Mouse (Mus musculus): Measurements from ENCODE around the gene Tmem106b. TPM values are rescaled to one million over a fixed set of nuclear protein-coding genes. Genes with fewer than 3 reads are reported as not detected.

Tmem106b gene
- 10 to 100 TPM; 52.0 to 76.2 TPM for total RNA-seq (2021)
- long read RNA-seq, experiment 1, full-length matches to known transcripts, result 32 of 44 reads
- long read RNA-seq, experiment 1, partial matches to known transcripts, result 2 of 44 reads
- long read RNA-seq, experiment 1, other reads (novel, unspliced or antisense), result 10 of 44 reads
- long read RNA-seq, experiment 2, full-length matches to known transcripts, result 34 of 46 reads
- long read RNA-seq, experiment 2, partial matches to known transcripts, result 4 of 46 reads
- long read RNA-seq, experiment 2, other reads (novel, unspliced or antisense), result 8 of 46 reads

DNA sequence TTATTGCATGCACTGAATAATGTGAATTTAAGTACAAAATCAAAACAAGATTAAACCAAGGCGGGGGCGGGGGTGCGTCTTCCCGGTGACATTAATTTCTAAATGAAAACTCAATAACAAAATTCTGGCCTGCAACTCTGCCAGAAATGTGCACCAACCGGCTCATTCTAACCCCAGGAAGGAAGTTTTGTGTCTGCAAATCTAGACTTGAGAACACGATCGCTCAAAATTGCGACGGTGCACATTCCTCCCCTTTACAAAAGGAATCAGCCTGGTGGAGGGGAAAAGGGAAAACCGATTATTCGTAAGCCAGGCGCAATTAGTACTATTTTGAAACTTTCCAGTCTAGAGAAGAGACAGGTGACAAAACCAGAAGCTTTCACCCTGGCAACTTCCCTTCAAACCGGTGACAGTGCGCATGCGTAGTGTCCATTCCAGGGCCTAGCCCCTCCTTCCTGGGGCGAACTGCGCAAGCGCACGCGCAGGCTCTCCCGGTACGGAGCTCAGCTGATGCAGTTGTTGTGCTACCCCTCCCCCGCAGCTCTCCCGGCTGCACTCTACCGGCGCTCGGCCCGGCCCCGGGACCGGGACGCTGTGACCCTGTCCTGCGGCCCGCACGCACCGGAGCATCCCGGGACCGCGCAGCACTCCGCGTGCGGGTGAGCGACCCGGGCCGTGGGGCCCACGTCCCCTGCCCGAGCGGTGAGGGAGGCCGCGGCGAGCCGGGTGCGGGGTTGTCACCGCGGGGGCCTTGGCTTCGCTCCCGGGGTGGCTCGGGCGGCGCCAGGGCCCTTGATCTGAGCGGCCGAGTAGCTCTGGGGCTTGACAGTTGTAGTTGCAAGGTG, at the start of gene Tmem106b:
TSS of gene Tmem106b (plus strand) at position 458 of the 845 bp plus-strand sequence.
- H3K27ac ChIP-seq, result peak within 1 kb of the TSS; percentile 96

DNA sequence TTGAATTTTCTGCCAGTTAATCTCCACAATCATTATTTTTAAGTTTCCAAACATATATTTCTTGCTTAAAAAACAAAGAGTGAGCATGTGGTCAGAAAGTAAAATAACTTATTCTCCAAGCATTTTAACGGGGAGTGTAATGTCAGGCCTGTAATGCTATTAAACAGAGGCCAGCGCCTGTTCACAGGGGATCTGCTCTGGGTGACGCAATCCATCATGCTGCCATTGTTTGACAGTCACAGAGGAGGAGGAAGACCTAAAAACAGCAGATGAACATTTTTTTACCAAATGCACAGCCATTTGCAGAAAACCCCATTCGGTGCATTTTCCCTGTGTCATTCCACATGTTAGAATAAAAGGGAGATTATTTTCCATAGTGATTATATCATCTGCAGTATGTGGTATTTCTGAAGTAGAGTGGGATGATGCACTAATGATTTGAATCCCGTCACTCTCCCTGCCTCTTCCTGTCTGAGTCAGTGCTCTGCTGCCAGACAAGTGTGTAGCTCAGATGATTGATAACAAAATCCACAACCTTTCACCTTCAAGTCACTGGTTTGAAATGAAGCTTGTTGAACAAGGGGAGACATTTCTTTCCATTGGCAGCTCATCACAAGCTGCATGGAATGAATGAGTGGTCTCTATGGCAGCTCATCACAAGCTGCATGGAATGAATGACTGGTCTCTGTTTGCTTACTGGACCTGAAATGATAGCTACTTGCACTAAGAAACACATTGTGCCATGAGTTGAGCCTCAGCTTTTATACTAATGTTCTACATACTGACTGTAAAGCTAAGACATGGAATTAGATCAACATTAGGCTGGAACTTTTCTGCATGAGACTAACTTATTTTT, 48.1 kb upstream of the Tmem106b start:
- no peak overlapping the region for H3K4me3 ChIP-seq
- no peak for TF ChIP-seq CTCF (IDR thresholded peaks at IDR 0.05)
- no peak for DNase-seq
- H3K27ac ChIP-seq, result no peak overlapping the region
- intact Hi-C loops (cut with DNase I), result no loop called here

More for the DNA sequence above, at the start of gene Tmem106b:
- peak within 1 kb of the TSS; percentile 91 for H3K4me3 ChIP-seq
- TF ChIP-seq CTCF (IDR thresholded peaks at IDR 0.05), result no peak
- DNase-seq, result peak; percentile 98
- intact Hi-C loops (cut with DNase I), result no loop called here

DNA sequence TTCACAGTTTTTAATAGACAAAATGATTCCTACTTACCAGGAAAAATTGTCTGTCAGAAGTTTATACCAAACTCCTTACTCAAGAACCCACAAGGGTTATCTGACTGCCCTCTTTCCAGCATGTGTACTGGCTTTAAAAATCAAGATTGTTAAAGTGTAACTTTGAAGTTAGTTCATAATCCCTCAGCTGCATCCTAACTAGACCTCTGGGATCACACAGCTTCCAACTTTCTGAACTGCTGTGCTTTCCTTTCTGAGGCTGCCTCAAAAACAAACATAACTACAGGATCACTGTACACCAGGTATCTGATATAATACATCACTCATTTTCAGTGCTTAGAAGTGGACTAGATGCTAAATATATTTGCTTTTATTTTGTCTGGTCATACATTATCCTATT, 39.0 kb upstream of the Tmem106b start:
- intact Hi-C loops (cut with DNase I), result no loop called here
- TF ChIP-seq CTCF (IDR thresholded peaks at IDR 0.05), result no peak
- Histone ChIP-seq H3K27ac (no peak overlapping the region), H3K4me3 (no peak overlapping the region)
- no peak for DNase-seq

DNA sequence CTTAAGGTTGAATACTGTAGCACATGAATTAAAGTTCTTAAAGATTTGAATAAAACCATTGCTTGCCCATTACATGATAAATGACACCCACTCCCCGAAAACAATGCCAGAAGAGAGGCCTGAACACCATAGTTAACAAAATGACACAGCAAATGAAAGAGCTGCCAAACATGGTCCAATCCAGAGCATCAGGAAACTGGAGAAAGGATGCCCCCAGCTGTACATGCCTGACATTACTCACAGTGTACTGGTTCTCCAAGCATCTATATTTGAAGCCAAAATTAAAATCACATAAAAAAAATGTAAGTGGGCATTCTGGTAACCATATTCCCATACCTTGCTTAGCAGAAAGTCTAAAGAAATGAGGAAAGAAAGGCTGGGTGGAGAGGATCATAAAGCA, 38.6 kb upstream of the Tmem106b start:
- intact Hi-C loops (cut with DNase I), result no loop called here
- TF ChIP-seq CTCF (IDR thresholded peaks at IDR 0.05), result peak; percentile 28
- H3K4me3 ChIP-seq, result no peak overlapping the region
- DNase-seq, result no peak
- H3K27ac ChIP-seq, result no peak overlapping the region

DNA sequence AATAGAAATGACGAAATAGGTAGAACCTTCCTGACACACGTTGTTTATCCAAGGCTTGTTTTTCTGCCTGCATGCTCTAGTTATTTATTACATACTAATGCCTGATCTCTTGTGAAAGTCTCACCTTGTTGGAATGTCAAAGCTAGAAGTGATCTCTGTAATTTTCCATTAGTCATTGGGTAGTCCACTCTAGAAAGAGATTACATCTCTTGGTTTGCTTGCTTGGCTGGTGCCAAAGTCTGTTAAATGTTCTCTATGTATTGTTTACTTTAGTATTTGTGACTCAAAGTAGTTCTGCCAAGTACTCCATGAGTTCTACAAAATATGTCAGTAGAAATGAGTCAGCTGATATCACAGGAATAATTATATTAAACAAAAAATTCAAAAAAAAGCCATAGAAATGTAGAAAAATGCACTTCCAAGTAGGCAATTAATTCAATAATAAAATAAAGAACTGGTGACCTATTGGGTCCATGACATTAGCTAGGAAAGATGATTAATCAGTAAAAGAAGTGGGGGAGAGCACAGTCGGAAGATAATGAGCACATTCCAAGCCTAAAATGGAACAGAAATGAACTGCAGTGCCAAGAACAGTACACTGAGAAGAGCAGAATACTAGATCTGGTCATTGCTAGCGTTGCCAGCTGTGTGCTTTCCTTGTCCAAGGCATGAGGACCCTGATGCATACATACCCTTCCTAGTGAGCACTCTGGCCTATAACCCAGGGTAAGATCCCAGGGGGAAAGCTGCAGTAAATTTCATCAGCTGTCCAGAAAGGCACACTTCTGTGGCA, 17.0 kb upstream of the Tmem106b start:
- H3K27ac ChIP-seq, result no peak overlapping the region
- intact Hi-C loops (cut with DNase I), result no loop called here

DNA sequence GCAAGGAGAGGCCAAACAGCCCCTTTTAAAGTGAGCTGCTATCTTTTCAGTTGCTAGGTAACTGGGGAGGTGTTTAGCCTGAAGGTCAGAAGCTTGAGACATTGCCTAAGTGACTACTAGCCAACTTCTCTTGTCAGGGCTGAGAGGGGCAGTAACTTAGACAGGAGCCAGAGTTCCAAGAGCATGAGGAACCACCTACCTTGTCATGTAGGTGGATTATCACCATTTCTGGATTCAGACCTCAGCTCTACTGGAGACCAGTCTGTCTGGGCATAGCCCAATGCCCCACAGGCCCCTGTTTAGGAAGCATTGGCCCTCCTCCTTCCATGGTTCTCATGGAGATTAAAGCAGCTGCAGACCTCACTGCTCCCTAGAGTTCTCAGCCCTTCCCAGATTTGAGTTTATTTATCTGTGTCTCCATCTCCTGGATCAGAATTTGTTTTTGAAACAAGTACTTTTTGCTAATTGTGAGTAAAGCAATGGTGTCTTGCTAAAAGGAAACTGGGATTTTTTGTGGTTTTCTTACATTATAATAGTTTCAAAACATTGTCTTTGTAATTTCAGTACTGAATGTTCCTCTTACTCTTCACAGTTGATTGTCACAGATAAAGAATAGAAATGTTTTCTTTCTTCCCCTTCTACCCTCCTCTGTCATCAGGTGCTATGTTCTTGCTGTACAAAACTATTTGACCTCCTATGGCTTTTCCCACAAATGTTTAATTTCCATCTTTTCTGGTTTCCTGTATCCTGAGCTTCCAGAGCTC, 8.1 kb upstream of the Tmem106b start:
- TF ChIP-seq CTCF (IDR thresholded peaks at IDR 0.05), result no peak

More for the DNA sequence above, 17.0 kb upstream of the Tmem106b start:
- no peak overlapping the region for H3K4me3 ChIP-seq
- DNase-seq, result no peak
- no peak for TF ChIP-seq CTCF (IDR thresholded peaks at IDR 0.05)

DNA sequence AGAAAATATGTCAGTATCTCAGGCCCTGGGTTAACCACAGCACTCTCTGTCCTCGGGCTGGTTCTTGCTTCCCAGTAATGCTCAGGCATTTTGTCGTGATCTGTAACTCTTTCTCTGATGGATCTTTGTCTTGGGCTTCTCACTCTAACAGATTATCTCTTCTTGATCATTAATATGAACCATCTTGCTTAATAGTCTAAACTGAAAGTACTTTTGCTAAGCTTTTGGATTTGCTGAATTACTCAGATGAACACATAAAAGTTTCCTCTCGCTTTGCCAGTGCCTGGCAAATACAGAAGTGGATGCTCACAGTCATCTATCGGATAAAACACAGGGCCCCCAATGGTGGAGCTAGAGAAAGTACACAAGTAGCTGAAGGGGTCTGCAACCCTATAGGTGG, 7.5 kb upstream of the Tmem106b start:
- DNase-seq, result no peak
- no peak overlapping the region for H3K27ac ChIP-seq
- intact Hi-C loops (cut with DNase I), result no loop called here
- no peak for TF ChIP-seq CTCF (IDR thresholded peaks at IDR 0.05)
- no peak overlapping the region for H3K4me3 ChIP-seq

More for the DNA sequence above, 8.1 kb upstream of the Tmem106b start:
- no peak for DNase-seq
- no peak overlapping the region for H3K4me3 ChIP-seq
- H3K27ac ChIP-seq, result no peak overlapping the region
- intact Hi-C loops (cut with DNase I), result no loop called here

DNA sequence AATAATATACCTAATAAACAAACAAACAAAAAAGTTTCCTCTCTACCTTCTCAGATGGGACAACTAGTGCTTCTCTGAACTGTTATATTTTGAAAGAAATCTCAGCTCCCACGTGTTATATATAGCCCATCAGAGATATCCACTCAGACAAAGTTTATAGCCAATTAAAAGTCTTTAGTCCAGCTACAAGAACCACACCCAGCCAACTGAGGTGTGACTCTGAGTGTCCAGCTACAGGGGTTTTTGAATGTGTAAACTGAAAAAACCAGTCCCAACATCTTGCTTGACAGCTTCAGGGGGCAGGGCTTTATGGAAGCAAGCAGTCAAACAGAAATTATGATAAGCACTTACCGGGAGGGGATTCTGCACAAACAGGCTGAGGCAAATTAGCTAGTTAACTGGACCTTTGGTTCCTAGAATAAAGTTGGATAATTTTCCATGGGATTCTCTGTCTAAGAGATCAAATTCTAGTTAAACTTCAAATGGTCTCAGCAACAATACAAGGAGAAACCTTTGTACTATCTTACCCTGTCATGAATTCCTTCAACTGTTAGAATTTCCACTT, 6.8 kb upstream of the Tmem106b start:
- no peak for DNase-seq
- H3K4me3 ChIP-seq, result no peak overlapping the region
- TF ChIP-seq CTCF (IDR thresholded peaks at IDR 0.05), result no peak
- no peak overlapping the region for H3K27ac ChIP-seq
- intact Hi-C loops (cut with DNase I), result no loop called here

DNA sequence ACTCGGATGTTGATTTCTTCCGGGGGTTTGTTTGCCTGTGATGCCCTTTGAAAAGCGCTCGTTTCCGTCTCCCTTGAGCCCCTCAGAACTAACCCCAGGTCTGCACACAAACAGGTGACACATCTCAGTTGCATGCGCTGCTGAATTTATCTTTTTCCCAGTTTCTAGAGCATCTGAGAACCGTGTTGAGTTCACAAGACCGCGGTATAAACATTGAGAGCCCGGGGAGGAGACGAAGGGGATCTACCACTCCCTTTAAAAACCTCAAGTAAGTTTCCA, 527 bp downstream of the Tmem106b start:
- DNase-seq, result no peak
- no peak for TF ChIP-seq CTCF (IDR thresholded peaks at IDR 0.05)
- intact Hi-C loops (cut with DNase I), result no loop called here
- Histone ChIP-seq H3K4me3 (peak overlapping the region; percentile 91), H3K27ac (peak overlapping the region; percentile 96)

DNA sequence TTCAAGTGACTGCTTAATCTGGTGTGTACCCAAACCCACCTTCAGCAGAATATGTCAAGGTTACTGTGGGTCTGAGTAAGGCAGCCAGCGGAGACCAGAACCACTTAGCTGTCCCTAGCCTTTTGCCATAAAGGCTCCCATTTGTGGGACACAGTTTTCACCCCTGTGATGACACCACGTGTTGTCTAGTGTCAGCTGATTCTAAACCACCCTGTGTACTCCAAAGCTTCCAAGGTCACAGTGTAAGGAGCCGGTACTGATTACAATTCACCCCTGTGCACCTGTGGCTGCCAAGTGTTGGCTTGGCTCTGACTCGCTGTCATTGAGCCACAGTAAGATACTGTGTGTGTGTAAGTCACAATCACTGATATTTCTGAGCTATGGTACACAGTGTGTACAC, 926 bp downstream of the Tmem106b start:
- peak; percentile 56 for DNase-seq
- intact Hi-C loops (cut with DNase I), result no loop called here

DNA sequence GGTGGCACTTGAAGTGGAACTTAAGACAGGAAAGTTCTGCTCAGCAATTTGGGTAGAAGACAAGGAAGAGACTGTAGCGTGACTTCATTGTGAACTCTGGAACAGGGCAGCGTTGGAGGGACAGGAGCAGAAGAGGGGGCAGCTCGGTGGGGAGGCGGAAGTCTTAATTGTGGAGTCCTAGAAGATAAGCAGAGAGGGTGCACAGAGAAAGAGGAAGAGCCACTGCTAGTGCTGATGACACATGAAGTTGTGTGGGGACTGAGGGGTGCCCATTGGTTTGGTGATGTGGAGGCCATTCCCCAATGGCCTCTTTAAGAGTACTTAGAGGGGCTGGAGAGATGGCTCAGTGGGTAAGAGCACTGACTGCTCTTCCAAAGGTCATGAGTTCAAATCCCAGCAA, 3.5 kb downstream of the Tmem106b start:
- intact Hi-C loops (cut with DNase I), result no loop called here
- no peak for TF ChIP-seq CTCF (IDR thresholded peaks at IDR 0.05)
- Histone ChIP-seq H3K4me3 (no peak overlapping the region), H3K27ac (no peak overlapping the region)
- no peak for DNase-seq

More for the DNA sequence above, 926 bp downstream of the Tmem106b start:
- peak overlapping the region; percentile 91 for H3K4me3 ChIP-seq
- peak overlapping the region; percentile 96 for H3K27ac ChIP-seq
- no peak for TF ChIP-seq CTCF (IDR thresholded peaks at IDR 0.05)

All from gastrocnemius, adult 2 months (tissue).